Mouse (Mus musculus): ENCODE results near the gene Galnt10. TPM values are rescaled to one million over a fixed set of nuclear protein-coding genes. Genes with fewer than 3 reads are reported as not detected.

The Galnt10 gene
- polyA plus RNA-seq, 1 experiment from 2014 or later = 7.1 TPM

DNA sequence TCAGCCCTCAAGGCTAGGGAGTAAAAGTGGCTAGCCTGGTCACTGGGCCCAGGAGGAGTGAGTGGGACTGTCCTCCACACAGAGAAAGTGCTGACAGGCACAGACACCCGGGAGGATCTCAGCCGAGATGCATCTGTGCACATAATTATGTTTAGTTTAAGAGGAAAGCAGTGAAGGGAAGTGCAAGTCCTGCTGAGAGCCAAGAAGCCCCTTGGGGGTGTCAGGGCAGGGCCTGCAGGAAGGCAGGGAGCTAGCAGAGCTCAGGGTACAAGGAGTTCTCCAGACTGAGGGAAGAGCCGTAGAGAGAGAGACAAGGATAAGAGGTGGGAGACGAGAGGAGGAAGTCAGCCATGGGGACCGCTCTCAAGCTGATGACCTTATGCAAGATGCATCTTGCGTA, 130.6 kb downstream of the Galnt10 start:
- no peak for ATAC-seq (replicated peaks; ENCODE audit: insufficient number of reproducible peaks, low FRiP score, low TSS enrichment)
- no peak overlapping the region for H3K4me3 ChIP-seq (ENCODE audit: low read depth, low read length)
- WGBS (ENCODE audit: insufficient replicate concordance) = 70% methylated on average over 6 of the region's 6 CpGs

GRCm38 (mm10) chr11:57776546-57776945, 131.3 kb downstream of the Galnt10 start:
- Histone ChIP-seq H3K4me3 (ENCODE audit: low read depth, low read length) (no peak overlapping the region), H3K4me2 (no peak overlapping the region), H3K36me3 (ENCODE audit: control insufficient read depth, insufficient read depth, low read length) (no peaks in the 10 kb centered on the region; the same call in 1 of the 2 replicates), H3K27ac (ENCODE audit: low read depth, low read length) (no peak overlapping the region), H3K9me3 (replicated peaks; ENCODE audit: control insufficient read depth, low read length) (no peaks in the 10 kb centered on the region), H3K4me1 (ENCODE audit: control insufficient read depth, insufficient read depth, low read length) (peaks cover 17% of the 10 kb centered on the region), H3K9ac (ENCODE audit: low read depth, low read length) (no peak overlapping the region), H3K27me3 (ENCODE audit: control insufficient read depth, insufficient read depth, low read length) (no peaks in the 10 kb centered on the region; the same call in 1 of the 2 replicates)
- WGBS (ENCODE audit: insufficient replicate concordance) = 91% methylated on average over 3 of the region's 3 CpGs
- no peak for ATAC-seq (replicated peaks; ENCODE audit: insufficient number of reproducible peaks, low FRiP score, low TSS enrichment)

More for the DNA sequence above, 130.6 kb downstream of the Galnt10 start:
- Histone ChIP-seq H3K27me3 (ENCODE audit: control insufficient read depth, insufficient read depth, low read length) (no peaks in the 10 kb centered on the region; the same call in 1 of the 2 replicates), H3K9ac (ENCODE audit: low read depth, low read length) (no peak overlapping the region), H3K4me1 (ENCODE audit: control insufficient read depth, insufficient read depth, low read length) (peaks cover 17% of the 10 kb centered on the region), H3K36me3 (ENCODE audit: control insufficient read depth, insufficient read depth, low read length) (no peaks in the 10 kb centered on the region), H3K9me3 (replicated peaks; ENCODE audit: control insufficient read depth, low read length) (no peaks in the 10 kb centered on the region), H3K27ac (ENCODE audit: low read depth, low read length) (no peak overlapping the region), H3K4me2 (no peak overlapping the region)

GRCm38 (mm10) chr11:57778349-57778748, 133.1 kb downstream of the Galnt10 start:
- no peak for ATAC-seq (replicated peaks; ENCODE audit: insufficient number of reproducible peaks, low FRiP score, low TSS enrichment)
- no peak overlapping the region for H3K27ac ChIP-seq (ENCODE audit: low read depth, low read length)
- no peak overlapping the region for H3K4me3 ChIP-seq (ENCODE audit: low read depth, low read length)
- no peak overlapping the region for H3K4me2 ChIP-seq
- no peaks in the 10 kb centered on the region; the same call in 1 of the 2 replicates for H3K36me3 ChIP-seq (ENCODE audit: control insufficient read depth, insufficient read depth, low read length)
- no peak overlapping the region for H3K9ac ChIP-seq (ENCODE audit: low read depth, low read length)
- H3K4me1 ChIP-seq (ENCODE audit: control insufficient read depth, insufficient read depth, low read length) = peaks cover 11% of the 10 kb centered on the region
- no peaks in the 10 kb centered on the region; the same call in 1 of the 2 replicates for H3K27me3 ChIP-seq (ENCODE audit: control insufficient read depth, insufficient read depth, low read length)
- WGBS (ENCODE audit: insufficient replicate concordance) = 21% methylated on average over 5 of the region's 5 CpGs
- no peaks in the 10 kb centered on the region for H3K9me3 ChIP-seq (replicated peaks; ENCODE audit: control insufficient read depth, low read length)

- no peak for ATAC-seq (replicated peaks; ENCODE audit: insufficient number of reproducible peaks, low FRiP score, low TSS enrichment)
- 84% methylated on average over 14 of the region's 14 CpGs for WGBS (ENCODE audit: insufficient replicate concordance)
- Histone ChIP-seq H3K4me3 (ENCODE audit: low read depth, low read length) (no peak overlapping the region), H3K9ac (ENCODE audit: low read depth, low read length) (no peak overlapping the region), H3K4me2 (no peak overlapping the region), H3K27me3 (ENCODE audit: control insufficient read depth, insufficient read depth, low read length) (no peaks in the 10 kb centered on the region; the same call in 1 of the 2 replicates), H3K27ac (ENCODE audit: low read depth, low read length) (no peak overlapping the region), H3K9me3 (replicated peaks; ENCODE audit: control insufficient read depth, low read length) (no peaks in the 10 kb centered on the region), H3K36me3 (ENCODE audit: control insufficient read depth, insufficient read depth, low read length) (peaks cover 4% of the 10 kb centered on the region; the same call in 1 of the 2 replicates), H3K4me1 (ENCODE audit: control insufficient read depth, insufficient read depth, low read length) (0 out of 2 replicates have a peak, but pooled peaks cover 2% of the 10 kb centered on the region)
These were observed 134.6 kb downstream of the Galnt10 start for GRCm38 (mm10) chr11:57779824-57780223.

DNA sequence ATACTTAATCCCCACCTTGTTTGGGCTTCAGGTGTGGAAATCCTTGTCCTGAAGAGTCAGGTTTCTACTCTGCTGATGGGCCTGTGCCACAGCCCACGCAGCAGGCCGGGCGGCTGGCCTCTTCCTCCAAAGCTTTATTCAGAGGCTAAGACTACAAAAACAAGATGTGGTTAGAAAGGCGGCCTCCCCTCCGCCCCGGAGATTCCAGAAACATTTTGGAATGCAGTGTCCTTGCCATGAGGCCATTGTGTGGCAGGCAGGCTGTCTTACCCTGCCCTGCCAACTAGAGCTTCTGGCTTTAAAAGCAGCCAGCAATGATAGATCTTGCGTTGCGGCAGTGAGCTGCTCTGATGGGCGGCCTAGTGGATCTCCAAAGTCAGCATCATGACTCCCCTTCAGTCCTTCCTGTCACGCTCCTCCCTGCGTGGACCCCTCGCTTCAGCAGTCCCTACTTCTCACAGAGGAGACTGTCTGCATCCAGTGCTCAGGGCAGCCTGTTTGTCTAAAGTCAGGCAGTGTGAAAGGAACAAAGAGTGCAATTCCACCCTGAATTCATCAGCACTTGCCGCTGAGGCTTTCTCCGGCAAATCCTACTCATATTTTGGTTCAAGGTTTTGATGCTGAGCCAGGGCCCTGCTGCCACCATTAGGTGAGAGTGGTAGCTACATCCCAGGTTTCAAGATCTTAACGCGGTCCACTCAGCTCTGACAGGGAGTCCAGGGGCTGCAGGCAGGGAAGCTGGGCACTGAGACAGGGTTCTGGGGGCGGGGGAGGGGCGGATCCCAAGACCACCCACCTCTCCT, 141.6 kb downstream of the Galnt10 start:
- Histone ChIP-seq H3K4me1 (ENCODE audit: control insufficient read depth, insufficient read depth, low read length) (0 out of 2 replicates have a peak, but pooled peaks cover 3% of the 10 kb centered on the region), H3K9ac (ENCODE audit: low read depth, low read length) (0 out of 2 replicates have a peak overlapping the region, but pooled peaks have one; percentile 5), H3K36me3 (ENCODE audit: control insufficient read depth, insufficient read depth, low read length) (peaks cover 4% of the 10 kb centered on the region; the same call in 1 of the 2 replicates), H3K4me3 (ENCODE audit: low read depth, low read length) (no peak overlapping the region), H3K9me3 (replicated peaks; ENCODE audit: control insufficient read depth, low read length) (no peaks in the 10 kb centered on the region), H3K27me3 (ENCODE audit: control insufficient read depth, insufficient read depth, low read length) (no peaks in the 10 kb centered on the region), H3K27ac (ENCODE audit: low read depth, low read length) (no peak overlapping the region), H3K4me2 (no peak overlapping the region)
- WGBS (ENCODE audit: insufficient replicate concordance) = 56% methylated on average over 18 of the region's 18 CpGs
- no peak for ATAC-seq (replicated peaks; ENCODE audit: insufficient number of reproducible peaks, low FRiP score, low TSS enrichment)

DNA sequence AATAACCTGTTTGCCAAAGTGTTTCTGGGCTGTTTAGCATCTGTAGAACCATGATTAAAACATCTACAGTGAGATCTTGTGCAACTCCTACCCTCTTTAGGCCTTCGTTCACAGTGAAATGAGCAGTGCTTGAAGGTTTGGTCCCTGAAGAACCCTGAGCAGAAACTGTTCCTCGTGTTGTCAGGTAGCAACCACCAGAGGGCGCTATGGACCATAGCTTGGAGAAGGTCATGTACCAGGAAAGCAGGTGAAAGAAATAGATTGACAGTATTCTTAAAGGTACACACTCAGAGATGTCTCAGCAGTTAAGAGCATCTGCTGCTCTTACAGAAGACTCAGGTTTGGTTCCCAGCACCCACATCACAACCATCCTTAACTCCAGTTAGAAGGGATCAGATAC, 142.7 kb downstream of the Galnt10 start:
- no peak for ATAC-seq (replicated peaks; ENCODE audit: insufficient number of reproducible peaks, low FRiP score, low TSS enrichment)
- WGBS (ENCODE audit: insufficient replicate concordance) = 30% methylated on average over 3 of the region's 3 CpGs
- Histone ChIP-seq H3K4me2 (no peak overlapping the region), H3K4me3 (ENCODE audit: low read depth, low read length) (no peak overlapping the region), H3K36me3 (ENCODE audit: control insufficient read depth, insufficient read depth, low read length) (peaks cover 4% of the 10 kb centered on the region; the same call in 1 of the 2 replicates), H3K4me1 (ENCODE audit: control insufficient read depth, insufficient read depth, low read length) (0 out of 2 replicates have a peak, but pooled peaks cover 3% of the 10 kb centered on the region), H3K27ac (ENCODE audit: low read depth, low read length) (no peak overlapping the region), H3K9me3 (replicated peaks; ENCODE audit: control insufficient read depth, low read length) (no peaks in the 10 kb centered on the region), H3K9ac (ENCODE audit: low read depth, low read length) (no peak overlapping the region), H3K27me3 (ENCODE audit: control insufficient read depth, insufficient read depth, low read length) (no peaks in the 10 kb centered on the region)

DNA sequence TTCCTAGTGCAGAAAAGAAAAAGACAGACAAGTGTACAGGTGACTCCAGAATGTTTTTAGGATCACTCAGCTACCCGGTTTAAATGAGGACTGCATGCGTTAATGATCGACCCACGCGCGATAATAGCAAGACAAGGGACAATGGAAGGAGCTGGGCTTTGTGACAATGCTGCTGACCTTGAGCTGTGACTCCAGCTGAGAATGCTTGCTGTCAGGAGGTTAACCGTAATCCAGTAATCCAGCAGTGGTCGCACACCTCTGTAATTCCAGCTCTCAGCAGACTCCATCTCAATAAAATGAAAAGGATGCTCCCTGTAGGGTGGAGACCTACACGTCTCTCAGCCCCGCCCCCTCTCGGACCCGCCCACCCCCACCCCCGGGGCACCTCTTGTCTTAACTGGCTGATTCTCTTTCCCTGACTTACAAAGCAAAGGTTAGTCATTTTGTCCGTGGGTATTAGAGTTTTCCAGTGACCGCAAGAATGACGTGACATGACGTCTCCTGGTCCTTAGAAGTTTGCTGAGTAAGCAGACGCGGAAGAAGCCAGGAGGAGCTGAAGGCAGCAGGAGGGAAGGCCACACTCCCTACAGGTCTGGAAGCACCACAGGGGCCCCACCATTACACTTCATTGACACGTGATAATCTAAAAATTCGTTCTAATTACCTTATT, 145.8 kb downstream of the Galnt10 start:
- H3K27ac ChIP-seq (ENCODE audit: low read depth, low read length) = no peak overlapping the region
- 0 out of 2 replicates have a peak, but pooled peaks cover 3% of the 10 kb centered on the region for H3K4me1 ChIP-seq (ENCODE audit: control insufficient read depth, insufficient read depth, low read length)
- ATAC-seq (replicated peaks; ENCODE audit: insufficient number of reproducible peaks, low FRiP score, low TSS enrichment) = no peak
- no peaks in the 10 kb centered on the region for H3K36me3 ChIP-seq (ENCODE audit: control insufficient read depth, insufficient read depth, low read length)
- no peaks in the 10 kb centered on the region for H3K9me3 ChIP-seq (replicated peaks; ENCODE audit: control insufficient read depth, low read length)
- H3K27me3 ChIP-seq (ENCODE audit: control insufficient read depth, insufficient read depth, low read length) = no peaks in the 10 kb centered on the region
- WGBS (ENCODE audit: insufficient replicate concordance) = 28% methylated on average over 21 of the region's 21 CpGs
- peak overlapping the region; percentile 34 for H3K4me2 ChIP-seq
- no peak overlapping the region for H3K9ac ChIP-seq (ENCODE audit: low read depth, low read length)
- H3K4me3 ChIP-seq (ENCODE audit: low read depth, low read length) = no peak overlapping the region

- no peak overlapping the region for H3K9ac ChIP-seq (ENCODE audit: low read depth, low read length)
- WGBS (ENCODE audit: insufficient replicate concordance) = 54% methylated on average over 6 of the region's 6 CpGs
These were observed 149.8 kb downstream of the Galnt10 start for GRCm38 (mm10) chr11:57795086-57795485.

More at GRCm38 (mm10) chr11:57795086-57795485, 149.8 kb downstream of the Galnt10 start:
- Histone ChIP-seq H3K27me3 (ENCODE audit: control insufficient read depth, insufficient read depth, low read length) (no peaks in the 10 kb centered on the region), H3K27ac (ENCODE audit: low read depth, low read length) (no peak overlapping the region), H3K4me3 (ENCODE audit: low read depth, low read length) (no peak overlapping the region), H3K36me3 (ENCODE audit: control insufficient read depth, insufficient read depth, low read length) (no peaks in the 10 kb centered on the region), H3K4me2 (no peak overlapping the region), H3K4me1 (ENCODE audit: control insufficient read depth, insufficient read depth, low read length) (0 out of 2 replicates have a peak, but pooled peaks cover under 1% of the 10 kb centered on the region), H3K9me3 (replicated peaks; ENCODE audit: control insufficient read depth, low read length) (no peaks in the 10 kb centered on the region)
- no peak for ATAC-seq (replicated peaks; ENCODE audit: insufficient number of reproducible peaks, low FRiP score, low TSS enrichment)
